Mouse (Mus musculus) R1 (cell line): ENCODE measurements at regions not wholly inside any gene's neighbourhood (a gene's known extent, or its start where the extent isn't known, plus 50 kb on each side); places are given as distances from the start of the nearest gene placed in this dataset.

Experiments
- DNase-seq: peaks from one replicate; pipeline ENCODE4 v3.0.0-alpha.2; 2018; ENCODE audit warnings: low read depth, low spot score

- DNase-seq: no peak
These were observed 76.7 kb downstream of the Trim29 start for GRCm38 (mm10) chr9:43387397-43387796.

- peak; percentile 10 for DNase-seq
These were observed 78.9 kb downstream of the Trim29 start for GRCm38 (mm10) chr9:43389491-43390083.

GRCm38 (mm10) chr9:43392467-43393064 lies 81.9 kb downstream of the Trim29 start:
- DNase-seq: no peak

- DNase-seq: no peak
These were observed 83.6 kb downstream of the Trim29 start for GRCm38 (mm10) chr9:43394204-43394603.

- no peak for DNase-seq
These were observed 84.6 kb downstream of the Trim29 start for GRCm38 (mm10) chr9:43395209-43395608.

GRCm38 (mm10) chr9:43396566-43396965 lies 85.9 kb downstream of the Trim29 start:
- DNase-seq: peak; percentile 68

GRCm38 (mm10) chr9:43408493-43408892 lies 97.8 kb downstream of the Trim29 start:
- no peak for DNase-seq

- DNase-seq: no peak
These were observed 101.8 kb downstream of the Trim29 start for GRCm38 (mm10) chr9:43412473-43412872.

GRCm38 (mm10) chr9:43419993-43420715 lies 109.5 kb downstream of the Trim29 start:
- DNase-seq: peak; percentile 8

- no peak for DNase-seq
These were observed 116.4 kb downstream of the Trim29 start for GRCm38 (mm10) chr9:43427007-43427406.

GRCm38 (mm10) chr9:43433953-43434352 lies 123.3 kb downstream of the Trim29 start:
- DNase-seq: no peak

GRCm38 (mm10) chr9:43438476-43438875 lies 127.8 kb downstream of the Trim29 start:
- no peak for DNase-seq

GRCm38 (mm10) chr9:43440959-43441510 lies 130.4 kb downstream of the Trim29 start:
- no peak for DNase-seq

- no peak for DNase-seq
These were observed 134.8 kb downstream of the Trim29 start for GRCm38 (mm10) chr9:43445491-43445890.

GRCm38 (mm10) chr9:43447372-43447771 lies 136.7 kb downstream of the Trim29 start:
- DNase-seq: peak; percentile 9

GRCm38 (mm10) chr9:43448981-43449380 lies 138.3 kb downstream of the Trim29 start:
- DNase-seq: no peak

GRCm38 (mm10) chr9:43453953-43454582 lies 143.4 kb downstream of the Trim29 start:
- DNase-seq: peak; percentile 77

- DNase-seq: no peak
These were observed 147.1 kb downstream of the Trim29 start for GRCm38 (mm10) chr9:43457736-43458135.

- DNase-seq: no peak
These were observed 150.5 kb downstream of the Trim29 start for GRCm38 (mm10) chr9:43461131-43461530.

GRCm38 (mm10) chr9:43463445-43464090 lies 152.9 kb downstream of the Trim29 start:
- DNase-seq: no peak

GRCm38 (mm10) chr9:43465129-43465528 lies 154.5 kb downstream of the Trim29 start:
- no peak for DNase-seq
